ENCODE assay signal across 26 mouse cellular contexts in genomic region chr12:70145586-70145985, GRCm38 (mm10). TPM values are rescaled to one million over a fixed set of nuclear protein-coding genes. Genes with fewer than 3 reads are reported as not detected.
"Had no signal": no experiment of that assay in that cellular context is flagged by ENCODE, and none has a peak within 500 bp of the region (broad histone marks: within the 10 kb centered on the region; RNA-seq: fewer than 3 reads in every experiment).

No protein-coding gene starts in this region.

- H3K27ac ChIP-seq: hindbrain, embryonic 12.5 days; layer of hippocampus, adult 2 months; left cerebral cortex, adult 2 months; limb, embryonic 10.5 days; limb, embryonic 12.5 days; liver, embryonic 13.5 days had no signal

- ATAC-seq: forebrain, embryonic 16.5 days; hindbrain, embryonic 16.5 days had no signal

- H3K9ac ChIP-seq: heart, embryonic 13.5 days; heart, embryonic 15.5 days; hindbrain, embryonic 12.5 days; hindbrain, embryonic 14.5 days; limb, embryonic 12.5 days; liver, embryonic 13.5 days had no signal

- DNase-seq: gastrocnemius, postnatal 25 days had no signal

- H3K9me3 ChIP-seq: heart, embryonic 13.5 days; heart, embryonic 15.5 days; hindbrain, embryonic 10.5 days; hindbrain, embryonic 12.5 days; limb, embryonic 10.5 days; limb, embryonic 12.5 days; liver, embryonic 13.5 days had no signal

- H3K36me3 ChIP-seq: heart, embryonic 13.5 days; heart, embryonic 15.5 days; hindbrain, embryonic 10.5 days; hindbrain, embryonic 12.5 days; limb, embryonic 10.5 days; limb, embryonic 12.5 days; liver, embryonic 13.5 days had no signal

- H3K27me3 ChIP-seq: heart, embryonic 13.5 days; heart, embryonic 15.5 days; hindbrain, embryonic 12.5 days; liver, embryonic 13.5 days had no signal

- H3K4me2 ChIP-seq: hindbrain, embryonic 12.5 days; hindbrain, embryonic 14.5 days; limb, embryonic 12.5 days; liver, embryonic 11.5 days; liver, embryonic 13.5 days had no signal

- H3K4me3 ChIP-seq: heart, adult 2 months; heart, embryonic 13.5 days; heart, embryonic 15.5 days; hindbrain, embryonic 10.5 days; hindbrain, embryonic 12.5 days; layer of hippocampus, adult 2 months; left cerebral cortex, adult 2 months; limb, embryonic 10.5 days; limb, embryonic 12.5 days; liver, embryonic 13.5 days had no signal

RNA-seq across cellular contexts. Expression of gene Abhd12b, which starts 8.4 kb away (rescaled TPM):
- total RNA-seq: gastrocnemius, adult 2 months; gastrocnemius, postnatal 10 days; gastrocnemius, postnatal 25 days; gastrocnemius, postnatal 4 days; granulocyte monocyte progenitor cell, adult 5-6 weeks; heart, adult 2 months; heart, postnatal 14 days; heart, postnatal 4 days; layer of hippocampus, adult 2 months; layer of hippocampus, postnatal 25 days; left cerebral cortex, postnatal 14 days had no signal
- polyA plus RNA-seq: forebrain, embryonic 16.5 days; heart, adult 2 months; heart, embryonic 11.5 days; heart, embryonic 13.5 days; heart, postnatal 0 days; hindbrain, embryonic 10.5 days; hindbrain, embryonic 12.5 days; kidney, embryonic 14.5 days; limb, embryonic 10.5 days; limb, embryonic 12.5 days; liver, embryonic 11.5 days; liver, embryonic 13.5 days had no signal
